Mouse (Mus musculus) ovary, adult 18-20 months (tissue): ENCODE data around the gene Gpx3.
"Not testable (repeated sequence)": the region's sequence is repeated elsewhere in the genome, so short reads cannot be mapped to it uniquely, and the experiment has no call there.

Source experiments
- DNase-seq: peaks from one replicate; pipeline ENCODE4 v3.0.0; 2022; ENCODE audit warnings: low spot score, mixed read lengths

Gene Gpx3

GRCm38 (mm10) chr11:54881051-54881474, 21.2 kb upstream of the Gpx3 start:
- no peak for DNase-seq

- DNase-seq: peak; percentile 69
Observed at GRCm38 (mm10) chr11:54882671-54883070, 19.6 kb upstream of the Gpx3 start.

GRCm38 (mm10) chr11:54884197-54884828, 17.9 kb upstream of the Gpx3 start:
- no peak for DNase-seq

GRCm38 (mm10) chr11:54884937-54885336, 17.3 kb upstream of the Gpx3 start:
- DNase-seq: peak; percentile 83

- DNase-seq: peak; percentile 59
Observed at GRCm38 (mm10) chr11:54885406-54885805, 16.8 kb upstream of the Gpx3 start.

GRCm38 (mm10) chr11:54887927-54888326, 14.3 kb upstream of the Gpx3 start:
- DNase-seq: no peak

- DNase-seq: no peak
Observed at GRCm38 (mm10) chr11:54891341-54891740, 10.9 kb upstream of the Gpx3 start.

- no peak for DNase-seq
Observed at GRCm38 (mm10) chr11:54892091-54892490, 10.2 kb upstream of the Gpx3 start.

- no peak for DNase-seq
Observed at GRCm38 (mm10) chr11:54894589-54894988, 7.7 kb upstream of the Gpx3 start.

GRCm38 (mm10) chr11:54896646-54897045, 5.6 kb upstream of the Gpx3 start:
- not testable (repeated sequence) for DNase-seq

GRCm38 (mm10) chr11:54897470-54897869, 4.8 kb upstream of the Gpx3 start:
- DNase-seq: no peak

GRCm38 (mm10) chr11:54899657-54900056, 2.6 kb upstream of the Gpx3 start:
- DNase-seq: no peak

GRCm38 (mm10) chr11:54903339-54903738, 1.1 kb downstream of the Gpx3 start:
- no peak for DNase-seq

- no peak for DNase-seq
Observed at GRCm38 (mm10) chr11:54903940-54904706, 1.9 kb downstream of the Gpx3 start.

GRCm38 (mm10) chr11:54905086-54905485, 2.8 kb downstream of the Gpx3 start:
- no peak for DNase-seq

GRCm38 (mm10) chr11:54905931-54906330, 3.7 kb downstream of the Gpx3 start:
- no peak for DNase-seq

GRCm38 (mm10) chr11:54906466-54906865, 4.2 kb downstream of the Gpx3 start:
- DNase-seq: no peak

GRCm38 (mm10) chr11:54907259-54907658, 5.0 kb downstream of the Gpx3 start:
- DNase-seq: no peak

GRCm38 (mm10) chr11:54909273-54909672, 7.0 kb downstream of the Gpx3 start:
- DNase-seq: no peak

GRCm38 (mm10) chr11:54910081-54910665, 7.9 kb downstream of the Gpx3 start:
- no peak for DNase-seq

GRCm38 (mm10) chr11:54911201-54911600, 8.9 kb downstream of the Gpx3 start:
- no peak for DNase-seq

GRCm38 (mm10) chr11:54911671-54912502, 9.6 kb downstream of the Gpx3 start:
- DNase-seq: no peak
